Mouse (Mus musculus): ENCODE results near the gene Rac2.

Gene Rac2

GRCm38 (mm10) chr15:78588049-78588448 lies 15.5 kb upstream of the Rac2 start:
- DNase-seq (ENCODE audit: low spot score in 2 of 2): no peak

- peak; percentile 77 to 89 for DNase-seq (ENCODE audit: low spot score in 2 of 2)
Measured at GRCm38 (mm10) chr15:78587050-78587994, 14.7 kb upstream of the Rac2 start.

GRCm38 (mm10) chr15:78585404-78585803 lies 12.8 kb upstream of the Rac2 start:
- DNase-seq (ENCODE audit: low spot score in 2 of 2): no peak

GRCm38 (mm10) chr15:78583352-78583751 lies 10.8 kb upstream of the Rac2 start:
- no peak for DNase-seq (ENCODE audit: low spot score in 2 of 2)

- DNase-seq (ENCODE audit: low spot score in 2 of 2): no peak
Measured at GRCm38 (mm10) chr15:78576284-78576810, 3.8 kb upstream of the Rac2 start.

GRCm38 (mm10) chr15:78572270-78572600 lies 348 bp downstream of the Rac2 start:
- DNase-seq (ENCODE audit: low spot score in 2 of 2): no peak

- no peak for DNase-seq (ENCODE audit: low spot score in 2 of 2)
Measured at GRCm38 (mm10) chr15:78571554-78572269, 871 bp downstream of the Rac2 start.

GRCm38 (mm10) chr15:78570170-78570569 lies 2.4 kb downstream of the Rac2 start:
- no peak for DNase-seq (ENCODE audit: low spot score in 2 of 2)

GRCm38 (mm10) chr15:78567608-78568120 lies 4.9 kb downstream of the Rac2 start:
- no peak for DNase-seq (ENCODE audit: low spot score in 2 of 2)

GRCm38 (mm10) chr15:78564764-78565435 lies 7.7 kb downstream of the Rac2 start:
- DNase-seq (ENCODE audit: low spot score in 2 of 2): no peak

GRCm38 (mm10) chr15:78563937-78564336 lies 8.6 kb downstream of the Rac2 start:
- DNase-seq (ENCODE audit: low spot score in 2 of 2): no peak

GRCm38 (mm10) chr15:78563344-78563743 lies 9.2 kb downstream of the Rac2 start:
- no peak for DNase-seq (ENCODE audit: low spot score in 2 of 2)

GRCm38 (mm10) chr15:78559141-78559979 lies 13.2 kb downstream of the Rac2 start:
- no peak for DNase-seq (ENCODE audit: low spot score in 2 of 2)

GRCm38 (mm10) chr15:78557693-78558535 lies 14.7 kb downstream of the Rac2 start:
- no peak for DNase-seq (ENCODE audit: low spot score in 2 of 2)

GRCm38 (mm10) chr15:78554545-78555313 lies 17.9 kb downstream of the Rac2 start:
- DNase-seq (ENCODE audit: low spot score in 2 of 2): no peak

GRCm38 (mm10) chr15:78549189-78549734 lies 23.3 kb downstream of the Rac2 start:
- no peak for DNase-seq (ENCODE audit: low spot score in 2 of 2)

GRCm38 (mm10) chr15:78548711-78549110 lies 23.9 kb downstream of the Rac2 start:
- no peak for DNase-seq (ENCODE audit: low spot score in 2 of 2)

GRCm38 (mm10) chr15:78548336-78548665 lies 24.3 kb downstream of the Rac2 start:
- no peak for DNase-seq (ENCODE audit: low spot score in 2 of 2)

Measured in frontal cortex, postnatal 14 days (tissue).